Mouse (Mus musculus): ENCODE measurements at regions not wholly inside any gene's neighbourhood (a gene's known extent, or its start where the extent isn't known, plus 50 kb on each side); places are given as distances from the start of the nearest gene placed in this dataset.

- TF ChIP-seq CTCF (conservative IDR thresholded peaks at IDR 0.05; ENCODE audit: insufficient read depth, insufficient read length, low read depth, low read length) (no peak), POLR2A (IDR thresholded peaks at IDR 0.05; ENCODE audit: low read depth, low read length) (no peak)
Measured at GRCm38 (mm10) chr2:48476777-48477176, 337.1 kb upstream of the Acvr2a start.
